Mouse (Mus musculus): ENCODE results near the gene Olfr26. TPM values are rescaled to one million over a fixed set of nuclear protein-coding genes. Genes with fewer than 3 reads are reported as not detected.

Gene Olfr26
- not detected for total RNA-seq (2023)

DNA sequence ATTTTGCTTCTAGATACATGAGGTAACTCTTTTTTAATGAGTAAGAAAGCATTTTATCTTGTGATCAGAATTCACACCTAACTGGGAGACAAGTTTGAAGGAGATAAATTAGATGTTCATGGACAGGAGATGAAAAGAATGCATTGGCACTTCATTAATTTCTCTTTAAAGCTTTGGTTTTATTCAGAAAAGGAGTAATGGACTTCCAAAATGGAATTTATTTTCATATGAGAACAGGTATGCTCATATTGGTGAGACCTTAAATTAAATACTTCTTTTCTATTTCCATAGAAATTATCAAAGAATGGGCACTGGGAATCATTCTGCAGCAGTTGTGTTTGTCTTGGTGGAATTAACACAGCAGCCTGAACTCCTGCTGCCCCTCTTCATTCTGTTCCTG, at the start of gene Olfr26:
Olfr26 (plus strand) TSS at position 301 of the 400 bp plus-strand sequence.

DNA sequence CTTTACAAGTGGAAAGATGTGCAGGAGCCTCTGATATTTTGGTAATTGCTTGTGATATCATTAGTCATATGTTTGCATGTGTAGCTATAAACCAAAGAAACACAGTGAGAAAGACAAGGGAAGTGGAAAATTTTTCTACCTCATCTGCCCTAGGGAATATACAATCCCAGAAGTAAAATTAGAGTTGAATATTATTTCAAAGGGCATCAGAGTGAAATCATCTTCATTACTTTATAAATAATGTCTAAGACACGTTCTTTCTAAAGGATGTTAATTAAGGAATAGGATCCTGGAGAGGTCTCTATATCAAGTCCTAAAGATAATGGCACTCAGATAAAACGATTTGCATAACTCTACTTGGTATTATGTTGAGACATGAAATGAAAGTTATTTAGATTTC, 40.5 kb upstream of the Olfr26 start, which contains the start of gene Olfr922:
Olfr922 (plus strand) TSS at position 301 of the 400 bp plus-strand sequence.

DNA sequence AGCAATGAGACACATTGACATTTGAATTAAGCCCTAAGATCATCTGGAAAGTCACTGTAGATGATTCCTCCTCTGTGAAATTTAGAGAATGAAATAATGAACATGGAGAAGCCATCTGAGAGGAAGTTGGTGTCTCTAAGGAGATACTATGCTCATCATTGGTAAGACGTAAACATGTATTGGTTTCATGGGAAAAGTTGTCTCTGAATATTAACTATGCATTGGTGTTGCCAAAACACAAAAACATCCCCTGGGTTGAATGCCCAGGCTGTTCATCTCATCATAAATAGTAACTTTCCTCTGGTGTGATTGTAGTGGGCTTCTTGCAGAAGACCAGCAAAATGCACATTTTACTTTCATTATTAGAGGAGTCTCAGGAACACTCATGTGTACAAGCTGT, 28.6 kb upstream of the Olfr26 start, which contains the start of gene Olfr923:
Olfr923 (plus strand) TSS at position 301 of the 400 bp plus-strand sequence.

DNA sequence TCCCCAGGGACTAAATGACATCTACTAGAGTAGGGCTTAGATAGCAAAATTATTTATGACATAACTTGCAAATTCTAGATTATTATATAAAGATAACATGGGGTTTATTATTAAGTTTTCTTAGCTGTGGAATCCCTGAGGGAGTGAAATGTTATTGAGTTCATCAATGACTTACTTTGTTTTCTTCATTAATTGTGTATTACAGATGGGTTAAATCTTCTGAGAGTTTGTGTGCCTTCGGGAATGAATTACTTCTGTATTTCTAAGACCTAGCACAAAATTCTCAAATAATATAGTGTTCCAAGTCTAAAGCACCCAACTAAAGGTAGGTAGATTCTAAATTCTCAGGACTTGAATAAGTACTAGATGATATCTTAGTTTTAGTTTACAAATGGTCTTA, 10.7 kb upstream of the Olfr26 start, which contains the start of gene Olfr924:
Olfr924 (plus strand) TSS at position 301 of the 400 bp plus-strand sequence.

DNA sequence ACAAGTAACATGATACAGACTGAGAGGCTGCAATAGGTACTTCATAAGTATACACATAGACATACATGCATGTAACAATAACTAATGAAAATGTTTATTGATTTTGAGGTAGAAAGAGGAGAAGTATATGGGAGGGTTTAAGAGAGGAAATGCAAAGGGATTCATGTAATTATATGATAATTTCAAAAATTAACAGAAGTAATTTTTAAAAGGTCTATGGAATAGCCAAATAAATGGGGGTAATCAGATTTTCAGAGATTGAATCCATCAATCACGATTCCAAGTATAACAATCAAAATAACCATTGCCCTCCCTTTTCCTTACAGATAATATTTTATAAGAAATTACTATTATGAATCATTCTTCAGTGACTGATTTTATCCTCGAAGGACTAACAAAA, 22.0 kb downstream of the Olfr26 start, which contains the start of gene Olfr926:
Olfr926 (plus strand) TSS at position 301 of the 400 bp plus-strand sequence.

Other genes with a start within 250 kb of the Olfr26 start
- gene Olfr914, start 250.0 kb upstream of the Olfr26 start, total RNA-seq (2023): not detected
- not detected for gene Olfr916, start 195.2 kb upstream of the Olfr26 start, total RNA-seq (2023)
- not detected for gene Olfr917, start 189.2 kb upstream of the Olfr26 start, total RNA-seq (2023)
- not detected for gene Olfr918, start 180.5 kb upstream of the Olfr26 start, total RNA-seq (2023)
- gene Olfr919, start 151.4 kb upstream of the Olfr26 start, total RNA-seq (2023): not detected
- 1 to 10 TPM; 6.2 to 9.1 TPM for gene Vwa5a, start 136.8 kb upstream of the Olfr26 start, total RNA-seq (2023)
- not detected for gene Olfr920, start 102.8 kb upstream of the Olfr26 start, total RNA-seq (2023)
- gene Olfr921, start 82.0 kb upstream of the Olfr26 start, total RNA-seq (2023): not detected
- gene Olfr922, start 40.4 kb upstream of the Olfr26 start, total RNA-seq (2023): not detected
- gene Olfr923, start 28.5 kb upstream of the Olfr26 start, total RNA-seq (2023): not detected
- gene Olfr924, start 10.6 kb upstream of the Olfr26 start, total RNA-seq (2023): not detected
- not detected for gene Olfr926, start 22.1 kb downstream of the Olfr26 start, total RNA-seq (2023)
- not detected for gene Olfr930, start 74.7 kb downstream of the Olfr26 start, total RNA-seq (2023)
- not detected for gene Olfr933, start 117.3 kb downstream of the Olfr26 start, total RNA-seq (2023)
- not detected for gene Olfr934, start 133.3 kb downstream of the Olfr26 start, total RNA-seq (2023)
- gene Olfr935, start 144.6 kb downstream of the Olfr26 start, total RNA-seq (2023): not detected
- gene Olfr146, start 168.3 kb downstream of the Olfr26 start, total RNA-seq (2023): not detected
- not detected for gene Olfr937, start 209.9 kb downstream of the Olfr26 start, total RNA-seq (2023)
- gene Olfr938, start 223.8 kb downstream of the Olfr26 start, total RNA-seq (2023): not detected